Mouse (Mus musculus) forebrain, embryonic 11.5 days (tissue): ENCODE data around the gene Myo16. TPM values are rescaled to one million over a fixed set of nuclear protein-coding genes. Genes with fewer than 3 reads are reported as not detected.

ENCODE experiments used
- ATAC-seq: fragments of 200-750 bp; cut with Nextera tagmentation; replicated peaks from 2 replicates; pipeline ENCODE4 v1.8.0; 2017; ENCODE audit warnings: moderate TSS enrichment; ENCODE audit not compliant: low FRiP score
- DNase-seq: peaks from one replicate; pipeline ENCODE4 v3.0.0-alpha.2; 2017; ENCODE audit warnings: low spot score
- H3K27ac ChIP-seq: fragments of 300-500 bp; sonication (generic); 2 replicates; pipeline ENCODE4 v1.5.1; 2014; ENCODE audit warnings: low read depth, low read length
- H3K27me3 ChIP-seq: fragments of 300-500 bp; sonication (generic); 2 replicates; pipeline ENCODE4 v1.6.1; 2014; ENCODE audit warnings: mild to moderate bottlenecking, low read length, mixed read lengths; ENCODE audit not compliant: control insufficient read depth, insufficient read depth
- H3K36me3 ChIP-seq: fragments of 300-500 bp; sonication (generic); 2 replicates; pipeline ENCODE4 v1.6.1; 2014; ENCODE audit warnings: mild to moderate bottlenecking, low read length, moderate library complexity, mixed read lengths; ENCODE audit not compliant: control insufficient read depth, insufficient read depth
- H3K4me1 ChIP-seq: fragments of 300-500 bp; sonication (generic); replicated peaks from 2 replicates; pipeline ENCODE4 v1.6.1; 2014; ENCODE audit warnings: low read length, mixed read lengths; ENCODE audit not compliant: control insufficient read depth, insufficient read depth
- H3K4me2 ChIP-seq: fragments of 300-500 bp; sonication (generic); 2 replicates; pipeline ENCODE4 v1.6.1; 2014; ENCODE audit warnings: low read depth, mild to moderate bottlenecking, low read length, moderate library complexity, mixed read lengths; ENCODE audit not compliant: severe bottlenecking
- H3K4me3 ChIP-seq: fragments of 300-500 bp; sonication (generic); 2 replicates; pipeline ENCODE4 v1.5.1; 2014; ENCODE audit warnings: low read depth, low read length
- H3K9ac ChIP-seq: fragments of 300-500 bp; sonication (generic); 2 replicates; pipeline ENCODE4 v1.6.1; 2014; ENCODE audit warnings: low read length
- H3K9me3 ChIP-seq: fragments of 300-500 bp; sonication (generic); 2 replicates; pipeline ENCODE4 v1.6.1; 2016; ENCODE audit warnings: low read length, mixed read lengths; ENCODE audit not compliant: control insufficient read depth
- WGBS: fragments of 180-500 bp; shearing (Covaris S2); extraction: QIAGEN DNeasy Blood & Tissue Kit; methylation state at CpG from one replicate; pipeline ENCODE4 v1.1.7; 2014; 5-methylcytosine and 5-hydroxymethylcytosine counted together
- polyA plus RNA-seq: library from polyadenylated mRNA; unstranded; fragments of >200 nt; fragmentation: Nextera tagmentation; extraction: Ambion mirVana; gene quantifications from 2 replicates; pipeline ENCODE4 v1.2.1, GENCODE M21; 2014

Gene Myo16
- polyA plus RNA-seq, 1 experiment from 2014 or later: 1.6 TPM

GRCm38 (mm10) chr8:10151692-10152247 lies 1.9 kb upstream of the Myo16 start:
- Histone ChIP-seq H3K4me3 (no peak overlapping the region), H3K4me1 (no peaks in the 10 kb centered on the region), H3K9ac (no peak overlapping the region), H3K27ac (no peak overlapping the region), H3K9me3 (no peaks in the 10 kb centered on the region), H3K27me3 (peaks cover 5% of the 10 kb centered on the region; the same call in 1 of the 2 replicates), H3K36me3 (no peaks in the 10 kb centered on the region), H3K4me2 (no peak overlapping the region)
- no peak for ATAC-seq
- WGBS: 91% methylated on average over 6 of the region's 6 CpGs
- no peak for DNase-seq

- Histone ChIP-seq H3K36me3 (no peaks in the 10 kb centered on the region), H3K9ac (peak overlapping the region; percentile 70), H3K9me3 (no peaks in the 10 kb centered on the region), H3K27ac (no peak overlapping the region), H3K27me3 (peaks cover 5% of the 10 kb centered on the region; the same call in 1 of the 2 replicates), H3K4me3 (peak overlapping the region; percentile 59), H3K4me1 (no peaks in the 10 kb centered on the region), H3K4me2 (peak overlapping the region; percentile 69)
- WGBS: 6% methylated on average over 4 of the region's 4 CpGs
- ATAC-seq (no peak), DNase-seq (no peak)
Measured at GRCm38 (mm10) chr8:10154439-10154745, 681 bp downstream of the Myo16 start.

- H3K36me3 ChIP-seq: no peaks in the 10 kb centered on the region
- no peak for ATAC-seq
- DNase-seq: no peak
- no peak overlapping the region for H3K4me3 ChIP-seq
- WGBS: 95% methylated on average over 16 of the region's 16 CpGs
- H3K9ac ChIP-seq: no peak overlapping the region
- H3K9me3 ChIP-seq: no peaks in the 10 kb centered on the region
- H3K27ac ChIP-seq: no peak overlapping the region
- H3K4me2 ChIP-seq: no peak overlapping the region; the same call in 1 of the 2 replicates
- H3K27me3 ChIP-seq: peaks cover 5% of the 10 kb centered on the region; the same call in 1 of the 2 replicates
- no peaks in the 10 kb centered on the region for H3K4me1 ChIP-seq
Measured at GRCm38 (mm10) chr8:10155075-10155474, 1.4 kb downstream of the Myo16 start.

DNA sequence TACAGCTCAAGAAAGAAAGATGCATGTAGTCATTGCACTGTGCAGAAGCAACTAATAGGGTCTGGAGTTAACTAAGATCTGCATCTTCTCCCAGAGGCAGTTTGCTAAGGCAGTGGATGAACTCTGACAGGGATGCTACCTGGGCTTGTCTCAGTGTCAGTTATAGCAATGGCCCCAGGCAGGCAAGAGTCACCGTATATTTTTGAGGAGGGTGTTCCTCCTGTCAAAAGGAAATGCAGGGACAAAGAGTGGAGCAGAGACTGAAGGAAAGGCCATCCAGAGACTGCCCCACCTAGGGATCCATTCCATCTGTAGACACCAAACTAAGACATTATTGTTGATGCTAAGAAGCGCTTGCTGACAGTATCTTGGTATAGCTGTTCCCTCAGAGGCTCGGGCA lies 7.4 kb downstream of the Myo16 start:
- ATAC-seq (no peak), DNase-seq (no peak)
- no peaks in the 10 kb centered on the region for H3K4me1 ChIP-seq
- H3K4me3 ChIP-seq: no peak overlapping the region
- 87% methylated on average over 3 of the region's 3 CpGs for WGBS
- no peaks in the 10 kb centered on the region for H3K9me3 ChIP-seq
- H3K4me2 ChIP-seq: no peak overlapping the region
- no peaks in the 10 kb centered on the region for H3K36me3 ChIP-seq
- no peaks in the 10 kb centered on the region for H3K27me3 ChIP-seq
- no peak overlapping the region for H3K9ac ChIP-seq
- no peak overlapping the region for H3K27ac ChIP-seq

DNA sequence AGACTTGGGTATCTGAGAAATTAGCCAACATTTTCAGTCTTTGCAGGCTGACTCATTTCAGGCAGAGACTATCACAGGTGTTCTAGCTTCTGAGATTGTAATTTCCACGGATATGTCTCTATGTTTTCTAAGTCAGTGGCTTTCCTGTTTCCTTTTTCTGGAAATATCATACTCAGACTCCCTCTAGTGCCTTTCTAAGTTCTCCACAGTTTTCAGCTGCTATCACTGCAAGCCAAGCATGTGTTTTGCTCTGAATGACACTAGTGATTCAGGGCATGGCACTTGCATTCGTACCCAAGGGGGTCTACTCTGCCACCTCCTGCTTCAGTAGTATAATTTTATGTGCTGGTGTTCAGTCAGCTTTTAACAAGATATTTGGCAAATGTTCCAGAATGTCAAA lies 11.2 kb downstream of the Myo16 start:
- no peak overlapping the region for H3K4me3 ChIP-seq
- WGBS: 78% methylated on average over 2 of the region's 2 CpGs

DNA sequence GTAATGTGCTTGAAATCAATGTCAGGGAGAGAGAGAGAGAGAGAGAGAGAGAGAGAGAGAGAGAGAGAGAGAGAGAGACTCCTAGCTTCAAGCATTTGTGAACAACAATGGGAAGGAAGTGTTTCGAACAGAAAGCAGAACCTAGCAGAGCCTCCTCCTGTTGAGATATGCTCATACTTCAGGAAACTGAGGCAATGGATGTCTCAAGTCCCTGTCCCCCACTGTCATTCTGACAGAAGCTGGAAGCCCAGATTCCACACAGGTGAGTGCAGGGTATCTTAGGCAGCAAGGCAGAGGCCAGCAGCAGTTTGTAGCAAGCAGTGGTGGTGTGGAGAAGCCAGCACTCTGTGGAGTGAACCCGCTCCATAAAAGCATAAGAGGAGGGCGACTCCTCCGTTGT lies 14.6 kb downstream of the Myo16 start:
- peaks cover 6% of the 10 kb centered on the region; the same call in 1 of the 2 replicates for H3K4me1 ChIP-seq
- no peaks in the 10 kb centered on the region for H3K9me3 ChIP-seq
- H3K9ac ChIP-seq: no peak overlapping the region
- no peak overlapping the region for H3K4me2 ChIP-seq
- 81% methylated on average over 4 of the region's 4 CpGs for WGBS
- no peak for ATAC-seq
- DNase-seq: no peak
- no peak overlapping the region for H3K4me3 ChIP-seq
- H3K27ac ChIP-seq: no peak overlapping the region
- no peaks in the 10 kb centered on the region for H3K27me3 ChIP-seq
- no peaks in the 10 kb centered on the region for H3K36me3 ChIP-seq

More for the DNA sequence above, 11.2 kb downstream of the Myo16 start:
- H3K4me1 ChIP-seq: no peaks in the 10 kb centered on the region
- H3K9me3 ChIP-seq: no peaks in the 10 kb centered on the region
- no peak overlapping the region for H3K9ac ChIP-seq
- no peaks in the 10 kb centered on the region for H3K27me3 ChIP-seq
- no peak for ATAC-seq
- H3K4me2 ChIP-seq: no peak overlapping the region
- H3K36me3 ChIP-seq: no peaks in the 10 kb centered on the region
- H3K27ac ChIP-seq: no peak overlapping the region
- no peak for DNase-seq

DNA sequence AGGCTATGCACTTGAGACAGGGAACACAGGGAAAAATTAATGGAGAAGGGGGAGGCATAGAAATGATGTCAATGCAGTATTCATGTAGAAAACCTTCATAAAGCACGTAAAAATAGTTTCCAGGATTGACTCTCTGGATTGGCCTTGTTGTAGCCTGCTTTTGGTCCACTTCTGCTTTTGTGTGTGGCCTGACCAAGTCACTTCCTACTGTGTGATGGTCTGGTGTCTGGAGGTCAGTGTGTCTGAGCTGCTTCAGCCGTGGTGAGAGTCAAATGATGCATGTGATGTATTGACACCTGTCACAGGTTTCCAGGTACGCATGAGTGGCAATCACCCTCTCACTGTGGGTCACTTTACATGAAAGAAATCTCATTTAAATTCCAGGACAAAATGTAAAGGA lies 16.2 kb downstream of the Myo16 start:
- Histone ChIP-seq H3K4me2 (no peak overlapping the region), H3K27ac (no peak overlapping the region), H3K9me3 (no peaks in the 10 kb centered on the region), H3K4me1 (peaks cover 9% of the 10 kb centered on the region; the same call in 1 of the 2 replicates), H3K9ac (no peak overlapping the region), H3K27me3 (no peaks in the 10 kb centered on the region), H3K4me3 (no peak overlapping the region), H3K36me3 (no peaks in the 10 kb centered on the region)
- DNase-seq (no peak), ATAC-seq (no peak)
- WGBS: 84% methylated on average over 3 of the region's 3 CpGs

- Histone ChIP-seq H3K4me2 (no peak overlapping the region), H3K4me3 (no peak overlapping the region), H3K27ac (no peak overlapping the region), H3K36me3 (no peaks in the 10 kb centered on the region), H3K9ac (no peak overlapping the region), H3K27me3 (no peaks in the 10 kb centered on the region), H3K9me3 (no peaks in the 10 kb centered on the region), H3K4me1 (peaks cover 9% of the 10 kb centered on the region; the same call in 1 of the 2 replicates)
- 71% methylated on average over 2 of the region's 2 CpGs for WGBS
- DNase-seq (no peak), ATAC-seq (no peak)
Measured at GRCm38 (mm10) chr8:10171321-10171720, 17.6 kb downstream of the Myo16 start.

- no peak overlapping the region for H3K4me3 ChIP-seq
- no peak overlapping the region for H3K4me2 ChIP-seq
- H3K27ac ChIP-seq: no peak overlapping the region
- H3K9me3 ChIP-seq: no peaks in the 10 kb centered on the region
- H3K9ac ChIP-seq: no peak overlapping the region
- ATAC-seq (no peak), DNase-seq (no peak)
- 92% methylated on average over 3 of the region's 3 CpGs for WGBS
- no peaks in the 10 kb centered on the region for H3K36me3 ChIP-seq
- peaks cover 9% of the 10 kb centered on the region; the same call in 1 of the 2 replicates for H3K4me1 ChIP-seq
- H3K27me3 ChIP-seq: no peaks in the 10 kb centered on the region
Measured at GRCm38 (mm10) chr8:10172278-10172677, 18.6 kb downstream of the Myo16 start.
